Mouse (Mus musculus) A20 (cell line): Measurements from ENCODE around the gene Tmbim6.
A peak's percentile ranks its signal among the peaks of the same experiment; 100 is the strongest.
"Not testable (repeated sequence)": the region's sequence is repeated elsewhere in the genome, so short reads cannot be mapped to it uniquely, and the experiment has no call there.

Experiments
- DNase-seq: peaks from one replicate; pipeline ENCODE4 v3.0.0-alpha.2; 2011; ENCODE audit warnings: low read depth, low spot score

Tmbim6 gene

GRCm38 (mm10) chr15:99417692-99418271 is 25.1 kb downstream of the Tmbim6 start:
- DNase-seq, result no peak

- DNase-seq, result no peak
These were observed 27.4 kb downstream of the Tmbim6 start for GRCm38 (mm10) chr15:99420101-99420500.

- no peak for DNase-seq
These were observed 27.9 kb downstream of the Tmbim6 start for GRCm38 (mm10) chr15:99420521-99421014.

GRCm38 (mm10) chr15:99421152-99421551 is 28.5 kb downstream of the Tmbim6 start:
- no peak for DNase-seq

- DNase-seq, result no peak
These were observed 29.0 kb downstream of the Tmbim6 start for GRCm38 (mm10) chr15:99421676-99422075.

GRCm38 (mm10) chr15:99422551-99422950 is 29.9 kb downstream of the Tmbim6 start:
- DNase-seq, result no peak

- DNase-seq, result no peak
These were observed 30.4 kb downstream of the Tmbim6 start for GRCm38 (mm10) chr15:99423131-99423530.

- no peak for DNase-seq
These were observed 31.2 kb downstream of the Tmbim6 start for GRCm38 (mm10) chr15:99423884-99424283.

GRCm38 (mm10) chr15:99430394-99430793 is 37.7 kb downstream of the Tmbim6 start:
- no peak for DNase-seq

- DNase-seq, result no peak
These were observed 38.4 kb downstream of the Tmbim6 start for GRCm38 (mm10) chr15:99431063-99431462.

- DNase-seq, result no peak
These were observed 38.8 kb downstream of the Tmbim6 start for GRCm38 (mm10) chr15:99431504-99431903.

- DNase-seq, result no peak
These were observed 39.3 kb downstream of the Tmbim6 start for GRCm38 (mm10) chr15:99431967-99432366.

GRCm38 (mm10) chr15:99433081-99433718 is 40.5 kb downstream of the Tmbim6 start:
- no peak for DNase-seq

GRCm38 (mm10) chr15:99433913-99434312 is 41.2 kb downstream of the Tmbim6 start:
- DNase-seq, result no peak

GRCm38 (mm10) chr15:99438966-99439698 is 46.5 kb downstream of the Tmbim6 start:
- peak; percentile 15 for DNase-seq

- DNase-seq, result no peak
These were observed 47.6 kb downstream of the Tmbim6 start for GRCm38 (mm10) chr15:99440112-99440815.

GRCm38 (mm10) chr15:99440816-99441457 is 48.3 kb downstream of the Tmbim6 start:
- DNase-seq, result no peak

GRCm38 (mm10) chr15:99442358-99442757 is 49.7 kb downstream of the Tmbim6 start:
- DNase-seq, result no peak

GRCm38 (mm10) chr15:99445567-99445966 is 52.9 kb downstream of the Tmbim6 start:
- no peak for DNase-seq

- not testable (repeated sequence) for DNase-seq
These were observed 53.5 kb downstream of the Tmbim6 start for GRCm38 (mm10) chr15:99446136-99446535.

GRCm38 (mm10) chr15:99449131-99449750 is 56.6 kb downstream of the Tmbim6 start:
- no peak for DNase-seq
